Mouse (Mus musculus): ENCODE data around the gene Tmem52b. TPM values are rescaled to one million over a fixed set of nuclear protein-coding genes. Genes with fewer than 3 reads are reported as not detected.
"Not testable (repeated sequence)": the region's sequence is repeated elsewhere in the genome, so short reads cannot be mapped to it uniquely, and the experiment has no call there.

Tmem52b gene
- not detected in 2 replicates for polyA plus RNA-seq (2014; fragmentation: Nextera tagmentation; extraction: Ambion mirVana)

DNA sequence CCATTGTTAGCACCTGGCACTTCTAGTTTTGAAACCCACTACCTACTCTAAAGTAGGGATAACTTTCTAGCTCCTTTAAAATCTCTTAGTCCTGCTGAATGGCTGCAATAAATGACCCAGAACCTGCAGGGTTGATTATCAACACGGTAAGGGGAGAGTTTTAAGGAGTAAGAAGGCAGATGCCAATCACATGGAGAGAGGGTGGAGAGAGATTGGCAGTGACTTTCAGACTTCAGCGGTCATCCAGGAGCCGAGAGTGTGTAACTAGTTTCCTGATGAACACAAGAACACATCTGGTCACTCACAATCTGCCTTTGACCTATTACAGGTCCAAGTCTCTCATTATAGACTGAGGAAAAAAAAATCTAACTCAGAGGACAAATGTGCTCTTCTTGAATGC is at the start of gene Tmem52b:
Gene Tmem52b (plus strand): TSS at position 189 of the 400 bp plus-strand sequence.
- Histone ChIP-seq H3K9me3 (replicated peaks; ENCODE audit: control insufficient read depth, low read length) (no peaks in the 10 kb centered on the region), H3K4me3 (ENCODE audit: low read depth, low read length) (no peak within 1 kb of the TSS), H3K27me3 (ENCODE audit: control insufficient read depth, insufficient read depth, low read length) (no peaks in the 10 kb centered on the region), H3K36me3 (ENCODE audit: control insufficient read depth, insufficient read depth, low read length) (no peaks in the 10 kb centered on the region), H3K4me1 (ENCODE audit: control insufficient read depth, insufficient read depth, low read length) (0 out of 2 replicates have a peak, but pooled peaks cover 2% of the 10 kb centered on the region), H3K4me2 (no peak within 1 kb of the TSS), H3K9ac (ENCODE audit: low read depth, low read length) (no peak within 1 kb of the TSS), H3K27ac (ENCODE audit: low read depth, low read length) (no peak within 1 kb of the TSS)
- no peak for ATAC-seq (replicated peaks; ENCODE audit: insufficient number of reproducible peaks, low FRiP score, low TSS enrichment)
- WGBS (ENCODE audit: insufficient replicate concordance) = 50% methylated on average over 3 of the region's 3 CpGs

DNA sequence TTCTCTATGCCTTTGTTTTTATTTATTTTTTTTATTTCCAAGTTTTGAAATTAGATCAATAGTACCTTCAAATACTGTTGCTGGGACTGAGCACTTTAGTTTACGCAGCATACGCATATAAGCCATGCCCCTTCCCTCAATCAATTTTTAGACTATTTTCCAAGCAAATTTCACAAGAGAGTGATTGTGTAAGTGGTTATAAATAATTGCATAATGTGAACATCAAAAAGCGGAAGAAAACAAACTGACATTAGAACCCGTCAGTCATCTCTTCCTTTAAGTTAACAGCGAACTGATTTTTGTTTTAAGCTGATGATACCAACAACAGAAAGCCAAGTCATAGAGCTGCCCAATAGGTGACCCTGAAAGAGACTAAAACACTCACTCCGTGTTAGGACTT is 41.0 kb upstream of the Tmem52b start:
- no peaks in the 10 kb centered on the region for H3K27me3 ChIP-seq (ENCODE audit: control insufficient read depth, insufficient read depth, low read length)
- 84% methylated on average over 6 of the region's 6 CpGs for WGBS (ENCODE audit: insufficient replicate concordance)
- ATAC-seq (replicated peaks; ENCODE audit: insufficient number of reproducible peaks, low FRiP score, low TSS enrichment) = no peak

DNA sequence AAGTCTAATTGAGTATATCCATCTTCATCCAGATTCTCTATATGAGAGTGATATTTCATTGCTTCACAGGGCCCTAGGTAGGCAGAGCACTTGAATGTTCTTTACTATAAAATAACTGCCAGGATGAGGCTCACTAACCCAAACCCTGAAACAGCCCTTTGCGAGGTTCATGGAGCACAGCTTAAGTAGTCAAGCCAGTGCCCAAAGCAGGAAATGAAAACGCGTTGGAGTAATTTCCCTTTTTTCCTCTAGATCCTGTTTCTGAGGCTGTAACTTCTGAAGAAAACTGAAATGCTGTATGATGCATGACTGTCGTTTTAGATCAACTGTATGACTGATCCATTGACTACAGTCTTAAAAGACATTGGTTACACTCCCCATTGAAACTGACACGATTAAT is 39.7 kb upstream of the Tmem52b start:
- H3K27me3 ChIP-seq (ENCODE audit: control insufficient read depth, insufficient read depth, low read length) = no peaks in the 10 kb centered on the region
- H3K9me3 ChIP-seq (replicated peaks; ENCODE audit: control insufficient read depth, low read length) = no peaks in the 10 kb centered on the region
- H3K4me2 ChIP-seq = no peak overlapping the region
- no peak overlapping the region for H3K27ac ChIP-seq (ENCODE audit: low read depth, low read length)
- H3K4me3 ChIP-seq (ENCODE audit: low read depth, low read length) = no peak overlapping the region
- ATAC-seq (replicated peaks; ENCODE audit: insufficient number of reproducible peaks, low FRiP score, low TSS enrichment) = no peak
- no peaks in the 10 kb centered on the region for H3K4me1 ChIP-seq (ENCODE audit: control insufficient read depth, insufficient read depth, low read length)
- no peak overlapping the region for H3K9ac ChIP-seq (ENCODE audit: low read depth, low read length)
- no peaks in the 10 kb centered on the region for H3K36me3 ChIP-seq (ENCODE audit: control insufficient read depth, insufficient read depth, low read length)
- 74% methylated on average over 5 of the region's 5 CpGs for WGBS (ENCODE audit: insufficient replicate concordance)

More for the DNA sequence above, 41.0 kb upstream of the Tmem52b start:
- Histone ChIP-seq H3K36me3 (ENCODE audit: control insufficient read depth, insufficient read depth, low read length) (no peaks in the 10 kb centered on the region), H3K4me3 (ENCODE audit: low read depth, low read length) (no peak overlapping the region), H3K4me2 (no peak overlapping the region), H3K4me1 (ENCODE audit: control insufficient read depth, insufficient read depth, low read length) (no peaks in the 10 kb centered on the region), H3K9ac (ENCODE audit: low read depth, low read length) (no peak overlapping the region), H3K9me3 (replicated peaks; ENCODE audit: control insufficient read depth, low read length) (no peaks in the 10 kb centered on the region), H3K27ac (ENCODE audit: low read depth, low read length) (no peak overlapping the region)

DNA sequence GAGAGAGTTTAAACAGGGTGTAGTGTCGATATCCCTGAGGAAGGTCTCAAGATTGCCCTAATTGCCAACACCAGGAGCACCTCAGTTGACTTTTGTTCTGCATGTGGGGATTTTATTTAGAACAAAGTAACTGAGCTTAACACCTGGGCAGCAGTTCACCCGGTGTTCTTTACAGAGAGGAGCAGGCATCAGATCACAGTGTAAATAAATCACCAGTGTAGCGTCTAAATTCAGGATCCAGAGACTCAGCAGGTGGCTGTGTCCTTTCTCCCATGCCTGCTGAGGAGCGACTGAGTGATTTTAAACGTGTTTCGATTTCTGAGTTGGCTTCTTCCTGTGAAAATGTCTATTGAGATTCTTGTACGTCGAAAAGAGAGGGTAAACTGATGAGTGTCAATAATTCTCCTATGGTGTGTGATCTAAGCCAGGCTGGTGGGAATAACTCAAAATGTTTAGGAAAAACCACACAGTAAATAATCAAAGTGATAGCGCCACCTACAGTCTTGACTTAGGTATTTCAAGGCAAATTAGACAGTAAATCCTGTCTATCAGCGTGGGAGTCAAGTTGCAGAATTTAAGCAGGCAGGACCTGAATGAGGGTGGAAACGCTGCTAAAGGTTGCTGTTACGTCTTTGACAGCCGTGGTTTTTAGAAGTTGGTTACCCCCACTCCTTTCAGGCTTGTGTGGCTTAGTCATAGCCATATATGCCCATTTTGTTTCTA is 35.8 kb upstream of the Tmem52b start:
- Histone ChIP-seq H3K4me2 (no peak overlapping the region), H3K9me3 (replicated peaks; ENCODE audit: control insufficient read depth, low read length) (no peaks in the 10 kb centered on the region), H3K27me3 (ENCODE audit: control insufficient read depth, insufficient read depth, low read length) (no peaks in the 10 kb centered on the region), H3K4me3 (ENCODE audit: low read depth, low read length) (no peak overlapping the region), H3K27ac (ENCODE audit: low read depth, low read length) (no peak overlapping the region), H3K9ac (ENCODE audit: low read depth, low read length) (no peak overlapping the region), H3K4me1 (ENCODE audit: control insufficient read depth, insufficient read depth, low read length) (no peaks in the 10 kb centered on the region), H3K36me3 (ENCODE audit: control insufficient read depth, insufficient read depth, low read length) (no peaks in the 10 kb centered on the region)
- no peak for ATAC-seq (replicated peaks; ENCODE audit: insufficient number of reproducible peaks, low FRiP score, low TSS enrichment)
- WGBS (ENCODE audit: insufficient replicate concordance) = 33% methylated on average over 13 of the region's 13 CpGs

DNA sequence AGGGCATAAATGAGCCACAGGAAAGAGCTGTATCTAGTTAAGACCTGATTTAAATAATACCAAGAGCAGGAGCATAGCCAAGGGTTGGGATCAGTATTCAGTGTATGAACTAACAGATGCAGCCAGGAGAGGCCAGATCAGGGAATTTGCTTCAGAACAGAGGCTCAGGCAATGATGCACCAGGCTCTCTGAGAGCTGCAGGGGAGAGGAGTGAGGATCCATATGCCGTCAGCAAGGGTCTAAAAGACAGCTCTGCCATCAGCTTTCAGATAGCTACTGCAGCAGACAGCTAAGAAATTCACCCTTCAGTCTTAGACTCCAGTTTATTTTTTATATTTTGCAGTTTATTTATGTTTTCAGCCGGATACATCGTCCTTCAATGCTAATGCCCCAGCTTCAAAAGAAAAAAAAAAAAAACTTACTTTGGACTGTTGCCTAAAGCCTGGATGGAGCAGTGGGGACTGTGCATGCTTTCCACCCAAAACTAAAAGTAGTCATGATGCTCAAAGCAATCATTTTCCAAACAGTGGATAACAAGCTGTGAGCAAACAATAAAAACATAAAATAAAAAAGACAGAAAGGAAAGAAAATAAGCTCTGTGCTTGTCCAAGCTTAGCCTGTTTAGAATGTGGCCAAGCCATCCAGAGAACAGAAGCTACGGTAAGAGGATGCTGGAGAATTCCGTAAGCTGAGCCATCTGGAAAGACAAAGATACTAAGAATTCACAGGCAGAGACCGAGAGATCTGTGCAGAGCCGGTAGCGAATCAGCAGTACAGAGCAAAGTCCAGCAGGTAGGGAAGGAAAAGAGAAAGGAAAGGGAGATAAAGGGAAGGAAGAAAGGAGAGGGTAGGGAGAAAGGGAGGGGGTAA is 32.0 kb upstream of the Tmem52b start:
- no peak for ATAC-seq (replicated peaks; ENCODE audit: insufficient number of reproducible peaks, low FRiP score, low TSS enrichment)
- no peaks in the 10 kb centered on the region for H3K4me1 ChIP-seq (ENCODE audit: control insufficient read depth, insufficient read depth, low read length)
- WGBS (ENCODE audit: insufficient replicate concordance) = 67% methylated on average over 8 of the region's 8 CpGs
- H3K4me2 ChIP-seq = no peak overlapping the region
- H3K4me3 ChIP-seq (ENCODE audit: low read depth, low read length) = no peak overlapping the region
- H3K27me3 ChIP-seq (ENCODE audit: control insufficient read depth, insufficient read depth, low read length) = no peaks in the 10 kb centered on the region
- no peak overlapping the region for H3K9ac ChIP-seq (ENCODE audit: low read depth, low read length)
- no peaks in the 10 kb centered on the region for H3K36me3 ChIP-seq (ENCODE audit: control insufficient read depth, insufficient read depth, low read length)
- H3K27ac ChIP-seq (ENCODE audit: low read depth, low read length) = no peak overlapping the region
- no peaks in the 10 kb centered on the region for H3K9me3 ChIP-seq (replicated peaks; ENCODE audit: control insufficient read depth, low read length)

DNA sequence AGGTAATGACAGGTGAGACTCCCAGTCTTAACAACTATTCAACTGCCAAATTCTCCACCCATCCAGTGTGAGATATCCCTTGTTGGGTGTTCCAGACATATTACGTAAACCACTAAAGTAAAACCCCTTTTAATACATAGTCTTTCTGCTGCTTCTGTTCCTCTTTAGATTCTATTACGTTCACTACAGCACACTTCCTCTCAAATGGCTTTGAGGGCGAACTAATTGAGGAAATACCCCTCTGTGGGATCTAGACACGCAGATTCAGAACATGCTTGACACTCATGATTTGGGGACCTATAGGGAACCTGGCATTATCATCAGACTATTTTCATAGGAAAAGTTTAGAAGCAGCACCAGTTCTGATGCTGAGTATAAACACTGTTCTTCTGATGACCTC is 17.4 kb upstream of the Tmem52b start:
- Histone ChIP-seq H3K27me3 (ENCODE audit: control insufficient read depth, insufficient read depth, low read length) (no peaks in the 10 kb centered on the region), H3K36me3 (ENCODE audit: control insufficient read depth, insufficient read depth, low read length) (no peaks in the 10 kb centered on the region), H3K9me3 (replicated peaks; ENCODE audit: control insufficient read depth, low read length) (no peaks in the 10 kb centered on the region), H3K9ac (ENCODE audit: low read depth, low read length) (no peak overlapping the region), H3K4me1 (ENCODE audit: control insufficient read depth, insufficient read depth, low read length) (no peaks in the 10 kb centered on the region), H3K4me3 (ENCODE audit: low read depth, low read length) (no peak overlapping the region), H3K27ac (ENCODE audit: low read depth, low read length) (no peak overlapping the region), H3K4me2 (no peak overlapping the region)
- ATAC-seq (replicated peaks; ENCODE audit: insufficient number of reproducible peaks, low FRiP score, low TSS enrichment) = no peak
- WGBS (ENCODE audit: insufficient replicate concordance) = 71% methylated on average over 4 of the region's 4 CpGs

DNA sequence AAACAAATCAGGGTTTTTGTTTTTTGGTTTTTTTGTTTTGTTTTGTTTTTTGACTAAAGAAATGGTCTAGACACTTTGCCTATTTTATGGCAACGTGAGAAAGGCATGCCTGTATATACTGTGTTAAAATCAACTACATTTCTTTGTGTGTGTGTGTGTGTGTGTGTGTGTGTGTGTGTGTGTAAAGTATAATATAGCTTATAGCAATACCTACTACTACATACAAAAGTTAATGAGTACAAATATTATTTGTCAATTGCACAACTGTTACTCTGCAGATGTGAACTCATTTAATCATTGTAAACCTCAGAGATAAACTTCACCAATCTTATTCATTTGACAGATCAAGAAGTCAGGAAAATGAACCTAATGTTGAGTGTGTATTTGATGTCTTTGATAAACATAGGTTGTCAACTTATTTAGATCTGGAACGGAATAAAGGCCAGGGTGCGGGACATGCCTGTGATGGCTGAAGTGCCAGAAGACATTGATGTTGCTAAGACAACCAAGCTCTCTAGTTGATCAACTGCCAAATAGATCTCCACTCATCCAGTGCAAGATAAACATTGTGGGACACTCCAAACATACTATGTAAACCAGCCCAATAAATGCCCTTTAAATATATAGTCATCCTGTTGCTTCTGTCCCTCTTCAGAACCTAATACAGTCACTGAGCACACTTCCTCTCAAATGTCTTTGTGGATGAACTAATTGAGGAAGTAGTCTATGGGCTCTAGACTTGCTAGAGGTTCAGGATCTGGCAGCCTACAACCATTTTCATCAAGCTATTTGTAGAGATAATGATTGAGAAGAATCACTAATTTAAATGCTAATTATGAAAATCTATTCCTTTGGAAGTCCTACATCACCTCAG is 14.8 kb upstream of the Tmem52b start:
- H3K36me3 ChIP-seq (ENCODE audit: control insufficient read depth, insufficient read depth, low read length) = no peaks in the 10 kb centered on the region
- H3K27me3 ChIP-seq (ENCODE audit: control insufficient read depth, insufficient read depth, low read length) = no peaks in the 10 kb centered on the region
- no peak overlapping the region for H3K9ac ChIP-seq (ENCODE audit: low read depth, low read length)
- no peak overlapping the region for H3K27ac ChIP-seq (ENCODE audit: low read depth, low read length)
- 81% methylated on average over 3 of the region's 3 CpGs for WGBS (ENCODE audit: insufficient replicate concordance)
- H3K4me2 ChIP-seq = no peak overlapping the region
- ATAC-seq (replicated peaks; ENCODE audit: insufficient number of reproducible peaks, low FRiP score, low TSS enrichment) = no peak
- H3K4me1 ChIP-seq (ENCODE audit: control insufficient read depth, insufficient read depth, low read length) = no peaks in the 10 kb centered on the region
- no peak overlapping the region for H3K4me3 ChIP-seq (ENCODE audit: low read depth, low read length)
- no peaks in the 10 kb centered on the region for H3K9me3 ChIP-seq (replicated peaks; ENCODE audit: control insufficient read depth, low read length)

DNA sequence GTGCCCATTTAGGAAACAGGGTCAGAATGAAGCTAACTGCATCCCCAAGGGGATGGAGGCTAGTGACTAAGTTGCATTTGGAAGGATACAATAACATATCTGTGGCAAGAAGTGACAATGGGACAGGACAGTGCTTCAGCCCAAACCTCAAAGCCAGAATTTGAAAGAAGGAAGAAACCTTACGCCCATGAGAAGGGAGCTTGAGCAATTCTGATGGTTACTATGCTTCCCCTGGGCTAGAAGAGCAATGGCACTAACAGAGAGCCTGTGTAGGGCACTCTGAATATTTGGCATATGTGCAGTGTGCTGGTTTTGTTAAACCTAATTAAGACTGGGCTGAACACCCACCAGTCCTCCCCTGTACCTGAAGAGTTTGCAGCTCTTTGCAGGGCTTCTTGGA is 12.8 kb upstream of the Tmem52b start:
- not testable (repeated sequence) for H3K27ac ChIP-seq (ENCODE audit: low read depth, low read length); ATAC-seq (replicated peaks; ENCODE audit: insufficient number of reproducible peaks, low FRiP score, low TSS enrichment); H3K4me3 ChIP-seq (ENCODE audit: low read depth, low read length); H3K4me1 ChIP-seq (ENCODE audit: control insufficient read depth, insufficient read depth, low read length); H3K36me3 ChIP-seq (ENCODE audit: control insufficient read depth, insufficient read depth, low read length); H3K4me2 ChIP-seq; H3K9me3 ChIP-seq (replicated peaks; ENCODE audit: control insufficient read depth, low read length); H3K27me3 ChIP-seq (ENCODE audit: control insufficient read depth, insufficient read depth, low read length); H3K9ac ChIP-seq (ENCODE audit: low read depth, low read length)
- WGBS (ENCODE audit: insufficient replicate concordance) = 79% methylated on average over 1 of the region's 1 CpGs
